Mouse (Mus musculus) bone marrow, adult 2 months (tissue): ENCODE measurements around the gene Srl.

ENCODE experiments used
- CTCF ChIP-seq: fragments of 200-500 bp; IDR thresholded peaks from 2 replicates; pipeline ENCODE4 v1.5.1; 2011; ENCODE audit warnings: low read length, control low read depth; ENCODE audit not compliant: control insufficient read depth, insufficient read depth
- POLR2A ChIP-seq: fragments of 200-500 bp; IDR thresholded peaks from 2 replicates; pipeline ENCODE4 v1.6.1; 2011; ENCODE audit warnings: low read depth, mild to moderate bottlenecking, control low read depth, low read length, borderline replicate concordance; ENCODE audit not compliant: control insufficient read depth

DNA sequence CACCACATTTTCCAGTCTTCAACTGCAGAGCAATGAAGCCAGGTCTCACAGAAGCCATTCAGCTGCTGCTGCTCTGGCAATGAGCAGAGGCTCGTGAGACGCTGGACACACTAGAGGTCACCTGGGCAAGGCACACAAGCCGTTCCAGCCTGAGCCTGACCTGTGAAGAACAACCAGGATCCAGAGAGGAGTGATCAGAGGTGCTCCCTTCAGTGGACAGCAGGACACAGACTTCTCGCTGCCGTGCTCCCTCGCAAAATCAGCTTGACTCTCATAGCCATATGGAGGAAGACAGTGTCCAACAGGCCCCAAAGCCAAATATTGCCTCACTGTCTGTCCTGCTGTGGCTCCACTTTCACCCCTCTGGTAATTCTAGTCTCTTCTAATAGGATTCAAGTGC lies 92.2 kb downstream of the Srl start:
- TF ChIP-seq CTCF (no peak), POLR2A (no peak)
